Mouse (Mus musculus): ENCODE measurements around the gene Dusp10. TPM values are rescaled to one million over a fixed set of nuclear protein-coding genes. Genes with fewer than 3 reads are reported as not detected.
A peak's percentile ranks its signal among the peaks of the same experiment; 100 is the strongest.

Gene Dusp10
- total RNA-seq, 2 experiments from 2014 or later: 7.4 to 8.6 TPM

DNA sequence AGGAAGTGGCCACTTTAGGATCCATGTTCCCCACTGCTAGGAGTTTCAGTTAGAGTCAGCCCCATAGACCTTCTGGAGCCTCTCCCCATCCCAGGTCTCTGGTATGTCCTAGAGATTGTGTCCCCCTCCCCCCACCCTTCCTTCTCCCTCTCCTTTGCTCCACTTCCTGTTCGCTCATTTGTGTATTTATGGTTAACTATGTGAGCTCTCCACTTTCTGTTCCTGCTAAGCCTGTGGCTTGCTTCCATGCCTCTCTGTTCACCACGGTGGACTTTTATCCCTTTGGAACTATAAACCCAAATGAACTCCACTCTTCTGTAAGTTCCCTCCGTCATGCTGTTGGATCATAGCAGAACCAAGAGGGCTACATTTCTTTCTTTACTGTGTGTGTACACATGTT, 13.9 kb downstream of the Dusp10 start:
- no peak for DNase-seq (ENCODE audit: low spot score)
- intact Hi-C loops (cut with DNase I): no loop called here

- DNase-seq (ENCODE audit: low spot score): no peak
- intact Hi-C loops (cut with DNase I): loop anchor here (5.0 to 10.0 kb wide), 2 partner anchors 202 to 705 kb away; partner anchors contain the start of gene Hlx
Observed at GRCm38 (mm10) chr1:184030070-184030802, 17.1 kb downstream of the Dusp10 start.

GRCm38 (mm10) chr1:184032682-184033389, 19.7 kb downstream of the Dusp10 start:
- DNase-seq (ENCODE audit: low spot score): no peak

GRCm38 (mm10) chr1:184033390-184034010, 20.4 kb downstream of the Dusp10 start:
- DNase-seq (ENCODE audit: low spot score): peak; percentile 49
- intact Hi-C loops (cut with DNase I): loop anchor here (5.0 to 10.0 kb wide), 2 partner anchors 199 to 701 kb away; partner anchors contain the start of gene Hlx

More at GRCm38 (mm10) chr1:184032682-184033389, 19.7 kb downstream of the Dusp10 start:
- intact Hi-C loops (cut with DNase I): loop anchor here (5.0 to 10.0 kb wide), 2 partner anchors 199 to 702 kb away; partner anchors contain the start of gene Hlx

DNA sequence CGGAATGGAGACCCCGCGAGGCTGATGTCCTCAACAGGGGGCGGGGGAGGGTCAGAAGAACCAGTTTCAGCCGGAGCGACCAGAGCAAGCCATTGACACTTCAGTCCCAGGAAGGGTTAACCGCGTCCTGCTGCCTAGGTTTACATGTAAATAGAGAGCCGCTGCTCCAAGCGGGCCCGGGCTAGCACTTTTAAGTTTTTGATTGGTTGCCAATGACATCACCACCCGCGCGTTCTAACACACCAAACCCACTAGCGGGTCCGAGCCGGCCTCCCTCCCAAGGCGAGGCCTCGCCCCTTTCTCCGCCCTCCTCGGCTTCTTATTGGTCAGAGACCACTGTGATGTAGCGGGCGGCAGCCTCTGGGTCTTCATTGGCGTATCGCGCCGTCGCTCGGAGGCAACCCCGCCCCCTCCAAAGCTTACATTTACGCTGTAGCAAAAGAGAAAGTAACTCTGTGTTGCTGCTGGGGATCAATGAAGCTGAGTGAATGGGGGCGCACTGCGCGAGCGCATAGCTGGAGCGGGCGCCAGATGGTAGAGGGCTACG, 21.0 kb downstream of the Dusp10 start, which contains the start of gene 1700056E22Rik:
1700056E22Rik (minus strand) TSS at position 291 of the 547 bp plus-strand sequence.
- DNase-seq (ENCODE audit: low spot score): peak; percentile 99
- intact Hi-C loops (cut with DNase I): loop anchor here (5.0 to 10.0 kb wide), 2 partner anchors 198 to 701 kb away; partner anchors contain the start of gene Hlx

DNA sequence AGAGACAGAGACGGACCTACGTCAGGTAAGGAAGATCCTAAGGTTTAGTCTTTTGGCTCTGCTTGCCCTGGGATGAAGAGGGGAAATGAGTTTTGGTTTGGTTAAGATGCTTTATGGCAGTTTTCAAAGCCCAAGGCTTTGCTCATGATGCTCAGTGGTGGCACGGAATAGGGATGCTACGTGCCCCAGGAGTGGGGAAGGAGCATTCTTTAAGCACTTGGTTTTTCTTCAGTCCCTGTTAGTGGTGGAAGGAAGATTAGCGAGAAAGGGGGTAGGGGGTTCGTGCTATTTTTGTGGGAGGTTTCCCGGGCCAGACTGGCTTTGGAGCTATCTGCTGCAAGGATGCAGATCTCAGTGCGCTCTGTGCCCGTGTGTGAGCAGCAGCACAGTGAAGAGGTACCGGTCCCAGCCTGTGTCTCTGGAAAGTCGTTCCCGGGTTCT, 21.7 kb downstream of the Dusp10 start:
- intact Hi-C loops (cut with DNase I): loop anchor here (5.0 to 10.0 kb wide), 4 partner anchors 138 to 700 kb away; partner anchors contain the start of gene Hlx
- no peak for DNase-seq (ENCODE audit: low spot score)

DNA sequence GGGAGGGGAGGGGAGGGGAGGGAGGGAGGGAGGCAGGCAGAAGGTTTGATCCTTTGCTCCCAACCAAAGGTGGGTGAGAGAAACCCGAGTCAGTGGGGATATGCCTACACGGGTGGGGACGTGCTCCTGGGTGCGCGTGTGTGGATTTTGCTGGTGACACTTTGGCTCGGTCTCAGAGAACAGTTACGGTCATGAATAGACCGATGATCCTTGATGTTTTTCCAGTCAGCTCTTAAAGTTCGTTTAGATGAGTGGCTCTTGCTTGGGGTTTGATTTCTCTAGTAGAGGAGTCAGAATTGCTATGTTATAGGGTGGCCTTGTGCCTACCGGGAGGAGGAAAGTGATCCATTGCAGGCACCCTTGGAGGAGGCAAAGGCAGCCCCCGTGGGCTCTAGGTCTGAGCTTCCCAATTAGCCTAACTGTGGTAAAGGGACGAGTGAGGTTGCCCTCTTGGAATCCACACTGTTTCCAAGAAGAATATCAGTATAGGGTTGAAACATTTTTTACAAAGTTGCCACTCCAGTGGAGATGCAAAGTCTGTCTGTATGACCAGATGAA, 22.3 kb downstream of the Dusp10 start:
- DNase-seq (ENCODE audit: low spot score): no peak
- intact Hi-C loops (cut with DNase I): loop anchor here (5.0 to 10.0 kb wide), 3 partner anchors 137 to 699 kb away; partner anchors contain the start of gene Hlx

GRCm38 (mm10) chr1:184037802-184038201, 24.7 kb downstream of the Dusp10 start:
- DNase-seq (ENCODE audit: low spot score): no peak
- intact Hi-C loops (cut with DNase I): loop anchor here (5.0 to 10.0 kb wide), 3 partner anchors 134 to 697 kb away; partner anchors contain the start of gene Hlx

- no peak for DNase-seq (ENCODE audit: low spot score)
- intact Hi-C loops (cut with DNase I): loop anchor here (5.0 to 10.0 kb wide), 3 partner anchors 133 to 696 kb away; partner anchors contain the start of gene Hlx
Observed at GRCm38 (mm10) chr1:184039301-184039700, 26.2 kb downstream of the Dusp10 start.

DNA sequence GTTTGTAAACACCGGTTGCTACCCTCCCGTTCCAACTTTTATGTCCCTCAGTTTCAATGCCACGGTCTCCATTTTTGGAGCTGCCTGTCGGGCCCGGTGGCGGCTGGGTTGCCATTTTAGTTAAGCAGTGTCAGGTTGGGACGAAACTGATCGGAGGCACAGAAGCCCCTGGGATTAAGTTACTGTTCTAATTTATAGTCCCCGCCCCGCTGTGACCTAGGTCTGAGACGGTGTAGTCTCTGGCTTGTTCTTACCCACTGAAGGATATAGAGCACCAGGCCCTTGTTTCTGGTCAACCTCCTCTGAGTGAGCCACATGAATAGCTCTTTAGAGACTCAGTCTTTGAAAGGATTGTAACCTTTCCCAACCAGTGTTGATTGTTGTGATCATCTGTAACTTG, 27.1 kb downstream of the Dusp10 start:
- DNase-seq (ENCODE audit: low spot score): no peak

DNA sequence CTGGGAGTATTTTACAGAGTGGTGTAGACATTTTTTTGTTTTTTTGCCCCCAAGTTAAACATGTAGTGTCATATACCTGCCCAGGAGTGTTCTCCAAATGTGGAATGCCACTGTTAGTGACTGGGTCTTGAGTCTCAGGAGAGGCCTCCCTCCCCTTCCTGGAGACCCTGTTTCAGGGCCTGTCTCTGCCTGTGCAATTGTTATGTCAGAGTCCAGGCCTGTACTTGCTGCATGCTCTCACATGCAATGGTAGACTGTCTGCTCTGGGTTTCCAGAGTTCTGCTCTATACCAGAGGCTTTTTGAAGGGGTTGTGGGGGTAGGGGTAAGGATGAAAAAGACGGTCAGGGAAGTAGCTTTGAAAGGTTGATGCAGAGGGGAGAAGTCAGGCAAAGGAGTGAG, 27.8 kb downstream of the Dusp10 start:
- no peak for DNase-seq (ENCODE audit: low spot score)
- intact Hi-C loops (cut with DNase I): no loop called here

More for the DNA sequence above, 27.1 kb downstream of the Dusp10 start:
- intact Hi-C loops (cut with DNase I): no loop called here

- intact Hi-C loops (cut with DNase I): no loop called here
- DNase-seq (ENCODE audit: low spot score): peak; percentile 33
Observed at GRCm38 (mm10) chr1:184041778-184042573, 28.9 kb downstream of the Dusp10 start.

DNA sequence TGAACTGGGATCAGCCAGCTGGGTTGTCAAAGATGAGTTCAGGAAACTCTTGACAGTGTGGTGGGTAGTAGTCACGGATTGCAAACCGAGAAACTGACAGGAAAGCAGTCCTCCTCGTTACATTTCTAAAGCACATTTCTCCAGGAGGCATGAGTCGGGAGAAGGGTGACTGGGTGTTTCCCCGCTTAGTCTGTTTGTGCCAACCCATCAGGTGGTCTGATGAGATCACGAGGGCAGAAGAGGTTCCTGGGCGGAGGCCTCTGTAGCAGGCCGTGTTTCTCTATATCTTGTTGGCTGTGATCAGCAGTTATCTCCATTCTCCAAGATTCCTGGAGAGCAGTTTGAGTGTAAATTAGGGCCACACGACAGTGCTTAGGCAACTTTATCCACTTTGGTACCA, 29.6 kb downstream of the Dusp10 start:
- intact Hi-C loops (cut with DNase I): no loop called here
- no peak for DNase-seq (ENCODE audit: low spot score)

DNA sequence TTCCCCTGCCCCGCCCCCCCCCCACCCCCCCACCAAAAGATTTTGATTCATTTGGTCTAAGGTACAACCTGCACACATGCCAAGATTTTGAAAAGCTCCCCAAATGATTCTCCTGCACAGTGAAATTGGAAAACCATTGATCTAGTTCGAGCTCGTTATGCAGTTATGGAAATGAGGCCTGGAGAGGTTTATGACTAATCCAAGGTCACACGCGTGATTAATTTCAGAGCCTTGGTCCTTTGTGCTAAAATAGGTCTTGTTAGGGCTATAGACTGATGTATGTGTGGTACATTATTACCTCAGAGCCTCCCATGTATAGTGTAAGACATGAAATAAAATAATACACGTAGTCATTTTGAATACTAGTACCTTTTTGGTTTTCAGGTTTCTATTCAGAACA, 30.3 kb downstream of the Dusp10 start:
- intact Hi-C loops (cut with DNase I): no loop called here

DNA sequence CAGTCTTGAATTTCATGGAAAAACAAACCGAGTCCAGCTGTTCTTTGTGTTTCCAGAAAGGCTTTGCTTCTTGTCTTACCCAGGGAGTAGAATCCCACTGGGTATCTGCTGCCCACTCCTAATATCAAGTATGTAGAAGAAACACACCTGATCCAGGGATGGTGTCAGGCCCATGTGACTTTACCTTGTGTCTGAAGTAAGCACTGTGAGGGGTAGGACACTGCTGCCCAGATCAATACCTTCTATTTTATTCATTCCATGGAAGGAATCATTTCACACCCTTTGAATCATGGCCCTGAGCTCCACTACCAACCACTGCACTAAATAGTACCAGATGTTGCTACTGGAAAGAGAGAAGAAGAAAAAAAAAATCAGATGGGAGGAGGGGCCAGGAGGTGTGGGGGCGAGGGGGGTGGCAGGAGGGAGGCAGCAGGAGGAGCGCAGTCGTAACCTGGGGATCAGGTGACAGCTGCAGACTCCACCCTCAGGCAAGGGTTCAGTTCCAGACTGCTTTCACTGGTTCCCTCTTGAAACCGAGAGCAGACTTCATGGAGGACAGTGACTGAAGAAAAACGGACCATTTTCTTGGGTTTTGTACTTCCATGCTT, 33.1 kb downstream of the Dusp10 start:
- intact Hi-C loops (cut with DNase I): no loop called here
- DNase-seq (ENCODE audit: low spot score): no peak

More for the DNA sequence above, 30.3 kb downstream of the Dusp10 start:
- DNase-seq (ENCODE audit: low spot score): no peak

DNA sequence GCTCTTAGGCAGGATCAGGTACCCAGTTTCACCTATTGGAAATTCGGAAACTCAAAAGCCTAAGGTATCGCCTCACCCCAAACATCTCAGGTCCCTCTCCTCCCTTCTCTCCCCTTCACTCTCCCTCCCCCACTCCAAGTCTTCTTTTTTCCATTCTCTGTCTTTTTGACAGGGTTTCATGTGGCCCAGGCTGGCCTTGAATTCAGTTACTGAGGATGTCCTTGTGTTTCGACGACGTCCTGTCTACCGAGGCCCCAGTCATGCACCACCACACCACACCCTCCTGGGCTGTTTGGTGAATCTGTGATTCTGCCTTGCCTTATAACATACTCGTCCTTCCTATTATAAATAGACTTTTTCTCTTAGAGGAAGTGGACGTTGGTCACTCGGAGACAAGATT, 34.7 kb downstream of the Dusp10 start:
- intact Hi-C loops (cut with DNase I): no loop called here

GRCm38 (mm10) chr1:184048675-184049418, 35.7 kb downstream of the Dusp10 start:
- intact Hi-C loops (cut with DNase I): no loop called here
- no peak for DNase-seq (ENCODE audit: low spot score)

More for the DNA sequence above, 34.7 kb downstream of the Dusp10 start:
- DNase-seq (ENCODE audit: low spot score): no peak

All from heart, postnatal 25 days (tissue).